Mouse (Mus musculus) brown adipose tissue, adult 24 weeks (tissue): ENCODE results near the gene Thrsp. TPM values are rescaled to one million over a fixed set of nuclear protein-coding genes. Genes with fewer than 3 reads are reported as not detected.

Experiments
- H3K27ac ChIP-seq: fragments of 200-500 bp; replicated peaks from 2 replicates; pipeline ENCODE4 v1.5.1; 2012; ENCODE audit warnings: low read depth, mild to moderate bottlenecking, low read length
- H3K4me1 ChIP-seq: fragments of 200-500 bp; 2 replicates; pipeline ENCODE4 v1.6.1; 2012; ENCODE audit warnings: low read length, mixed read lengths; ENCODE audit not compliant: control insufficient read depth, insufficient read depth, insufficient read length
- H3K4me3 ChIP-seq: fragments of 200-500 bp; 2 replicates; pipeline ENCODE4 v1.5.1; 2012; ENCODE audit warnings: low read depth, mild to moderate bottlenecking, low read length, moderate library complexity; ENCODE audit not compliant: insufficient read depth
- polyA plus RNA-seq: library from polyadenylated mRNA; stranded (reverse); fragments of >200 nt; gene quantifications from 2 replicates; pipeline ENCODE4 v1.2.4, GENCODE M21; 2012; ENCODE audit not compliant: missing spikeins, insufficient read depth, insufficient read length

Thrsp gene
- polyA plus RNA-seq, 1 experiment, result 5,792 TPM

DNA sequence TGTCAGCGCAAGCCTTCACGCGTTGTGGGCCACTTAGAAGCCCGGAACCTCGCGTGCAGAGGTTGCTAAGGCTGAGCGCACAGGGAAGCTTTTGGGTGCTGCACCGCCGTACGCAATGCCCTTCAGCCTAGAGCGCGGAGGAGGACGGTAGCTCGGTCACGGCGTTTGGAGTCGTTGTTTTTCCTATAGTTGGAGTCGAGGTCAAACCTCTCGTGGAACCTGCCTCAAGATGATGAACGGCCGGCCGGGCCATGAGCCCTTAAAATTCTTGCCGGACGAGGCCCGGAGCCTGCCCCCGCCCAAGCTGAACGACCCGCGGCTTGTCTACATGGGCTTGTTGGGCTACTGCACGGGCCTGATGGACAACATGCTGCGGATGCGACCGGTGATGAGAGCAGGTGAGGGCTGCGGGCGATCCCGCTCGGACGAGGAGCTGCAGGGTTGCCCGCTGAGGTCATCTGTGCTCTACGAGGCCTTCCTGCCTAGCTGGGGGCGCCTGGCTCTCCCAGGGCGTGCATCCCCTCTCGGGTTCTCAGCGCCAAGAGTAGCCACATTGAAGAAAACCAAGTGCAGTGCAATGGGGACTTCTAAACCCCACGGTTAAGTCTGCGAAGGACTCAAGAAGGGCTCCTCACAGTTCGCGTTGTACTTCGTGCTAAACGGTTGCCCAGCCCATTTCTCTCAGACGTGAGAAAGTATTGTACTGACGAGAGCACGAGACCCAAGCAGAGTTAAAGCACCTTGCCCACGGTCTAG is 17.4 kb downstream of the Thrsp start, which contains the start of gene Ndufc2:
Gene Ndufc2, plus strand, starts transcription at position 44 of the 756 bp plus-strand sequence.
- Histone ChIP-seq H3K4me3 (peak within 1 kb of the TSS; percentile 91), H3K4me1 (peaks cover 16% of the 10 kb centered on the region), H3K27ac (peak within 1 kb of the TSS; percentile 94)

DNA sequence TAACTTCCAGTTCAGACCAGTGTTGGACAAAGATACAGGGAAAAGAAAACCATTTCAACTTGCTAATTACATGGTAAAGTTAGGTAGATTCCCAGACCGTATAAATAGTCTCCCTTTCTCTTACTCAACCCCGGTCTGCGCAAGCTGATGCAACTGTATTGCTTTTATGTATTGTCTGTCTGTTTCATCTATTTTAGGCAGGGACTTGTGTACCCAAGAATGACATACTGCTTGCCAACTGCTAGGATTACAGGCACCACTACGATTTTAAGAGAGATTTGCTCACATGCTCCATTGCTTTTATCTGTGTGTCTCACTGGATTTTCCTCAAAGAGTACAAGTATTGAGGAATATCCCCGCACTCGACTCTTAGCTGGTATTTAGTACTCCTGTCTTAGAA is 18.6 kb downstream of the Thrsp start:
- Histone ChIP-seq H3K27ac (no peak overlapping the region), H3K4me3 (no peak overlapping the region), H3K4me1 (peaks cover 12% of the 10 kb centered on the region)

GRCm38 (mm10) chr7:97394375-97394774 is 23.2 kb downstream of the Thrsp start:
- H3K4me3 ChIP-seq, result no peak overlapping the region
- H3K27ac ChIP-seq, result no peak overlapping the region
- peaks cover 6% of the 10 kb centered on the region; the same call in 1 of the 2 replicates for H3K4me1 ChIP-seq

GRCm38 (mm10) chr7:97392079-97392445 is 25.5 kb downstream of the Thrsp start:
- Histone ChIP-seq H3K4me3 (no peak overlapping the region), H3K27ac (peak overlapping the region; percentile 91), H3K4me1 (peaks cover 12% of the 10 kb centered on the region; the same call in 1 of the 2 replicates)

DNA sequence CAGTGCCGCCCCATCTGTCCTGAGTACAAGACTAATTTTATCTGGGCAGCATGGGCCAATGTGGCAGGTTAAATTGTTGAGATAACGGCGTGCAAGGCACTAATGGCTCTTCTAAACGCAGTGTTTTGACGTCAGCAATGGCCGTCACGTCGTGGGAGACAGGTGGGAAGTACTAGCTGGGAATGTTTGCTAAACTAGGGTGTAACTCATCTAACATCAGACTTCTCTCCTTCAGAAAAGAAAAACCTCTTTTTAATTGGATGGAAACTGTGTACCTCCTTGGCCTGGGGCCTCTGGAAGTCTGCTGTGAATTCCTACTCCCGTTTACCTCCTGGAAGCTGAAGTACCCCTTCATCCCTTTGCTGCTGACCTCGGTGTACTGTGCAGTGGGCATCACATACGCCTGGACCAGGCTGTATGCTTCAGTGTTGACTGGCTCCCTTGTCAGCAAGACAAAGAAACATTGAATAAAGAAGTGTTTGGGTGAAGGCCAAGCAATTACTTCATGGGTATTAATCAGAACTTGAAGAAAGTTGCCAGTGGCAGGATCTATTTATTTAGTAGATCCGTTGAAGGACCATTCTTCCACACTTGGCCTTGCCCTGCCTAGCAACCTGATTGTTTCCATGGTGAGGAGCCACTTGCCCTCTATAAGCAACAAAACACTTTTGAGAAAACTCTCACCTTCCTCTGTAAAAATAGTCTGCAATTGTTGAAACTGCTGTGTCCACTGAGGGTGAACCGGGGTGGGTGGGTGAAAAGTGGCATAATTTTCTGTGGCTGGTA is 26.0 kb downstream of the Thrsp start:
- Histone ChIP-seq H3K27ac (peak overlapping the region; percentile 88), H3K4me1 (peaks cover 16% of the 10 kb centered on the region; the same call in 1 of the 2 replicates), H3K4me3 (no peak overlapping the region)

DNA sequence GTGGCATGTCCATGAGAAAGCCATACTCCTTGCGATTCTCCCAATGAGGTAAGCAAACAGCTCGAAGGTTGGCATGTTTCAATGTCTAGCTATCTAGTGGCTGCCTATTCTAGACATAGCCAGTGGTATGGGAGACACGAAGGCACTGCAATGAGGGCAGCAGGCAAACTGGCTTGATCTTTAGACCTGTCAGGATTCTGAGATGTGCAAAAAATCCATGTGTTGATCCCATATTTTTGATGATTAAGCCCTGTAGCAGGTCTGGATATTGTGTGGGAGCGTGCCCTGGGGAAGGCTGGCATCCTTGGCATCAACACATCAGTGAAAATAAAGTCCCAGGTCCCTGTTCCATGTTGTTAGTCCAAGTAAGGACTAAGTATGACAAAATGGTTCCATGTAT is 29.0 kb downstream of the Thrsp start:
- H3K4me3 ChIP-seq, result no peak overlapping the region
- peaks cover 17% of the 10 kb centered on the region; the same call in 1 of the 2 replicates for H3K4me1 ChIP-seq
- H3K27ac ChIP-seq, result no peak overlapping the region

GRCm38 (mm10) chr7:97387561-97388147 is 29.9 kb downstream of the Thrsp start:
- Histone ChIP-seq H3K27ac (peak overlapping the region; percentile 53), H3K4me3 (no peak overlapping the region), H3K4me1 (peaks cover 17% of the 10 kb centered on the region; the same call in 1 of the 2 replicates)

DNA sequence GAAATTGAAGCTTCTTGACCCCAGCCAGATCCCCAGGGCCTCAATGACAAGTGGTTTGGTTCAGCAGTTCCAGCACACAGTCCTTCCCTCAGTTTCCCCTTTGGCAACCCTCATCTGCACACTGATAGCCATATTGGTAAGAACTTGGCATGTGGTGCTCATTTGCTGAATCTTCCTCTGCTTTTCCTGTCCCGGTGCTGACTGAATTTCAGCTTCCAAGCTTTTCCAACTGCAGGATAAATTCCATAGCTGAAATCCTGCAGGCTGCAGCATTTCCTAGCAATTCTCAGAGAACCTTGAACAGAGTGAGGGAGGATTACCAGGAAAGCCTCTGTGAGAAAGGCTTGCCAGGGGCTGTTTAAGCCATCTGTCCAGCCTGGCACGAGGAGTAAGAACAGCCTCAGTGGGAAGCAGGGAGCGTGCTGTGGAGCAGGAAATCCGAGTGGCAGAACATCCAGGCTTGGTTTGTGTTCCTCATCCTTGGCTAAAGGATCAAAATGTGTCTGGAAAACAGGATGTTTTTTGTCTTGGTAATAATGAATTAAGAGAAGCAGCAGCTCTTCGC is 30.6 kb downstream of the Thrsp start:
- H3K27ac ChIP-seq, result peak overlapping the region; percentile 53
- no peak overlapping the region for H3K4me3 ChIP-seq
- H3K4me1 ChIP-seq, result peaks cover 17% of the 10 kb centered on the region; the same call in 1 of the 2 replicates

DNA sequence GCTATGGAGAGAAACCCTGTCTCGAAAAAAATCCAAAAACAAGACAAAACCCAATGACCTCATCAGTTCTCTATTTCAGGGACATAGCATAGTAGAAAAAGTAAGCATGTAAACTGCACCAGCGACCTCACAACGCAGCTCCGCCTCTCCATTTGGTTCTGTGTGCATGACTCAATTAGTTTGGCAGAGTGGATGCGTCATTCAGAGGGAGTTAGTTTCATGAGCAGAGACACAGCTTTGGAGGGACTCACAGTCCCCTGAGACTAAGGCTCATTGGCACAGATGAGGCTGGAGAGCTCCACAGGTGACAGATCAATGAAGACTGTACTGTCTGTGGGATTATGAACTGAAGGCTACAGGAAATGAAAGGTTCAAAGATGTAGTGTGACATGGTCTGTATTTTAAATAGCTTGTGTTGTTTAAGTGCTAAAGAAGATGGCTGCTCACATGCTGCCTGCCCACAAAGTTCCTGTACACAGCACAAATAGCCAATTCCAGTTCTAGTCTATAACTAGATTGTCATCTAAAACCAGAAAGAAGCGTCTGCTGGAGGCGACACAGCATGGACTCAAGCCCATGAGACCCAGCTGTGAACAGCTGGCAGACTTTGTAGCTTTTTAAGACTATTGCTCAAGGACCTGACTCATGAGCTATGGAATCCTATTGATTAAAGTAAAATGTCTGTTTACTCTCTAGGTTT is 31.3 kb downstream of the Thrsp start:
- Histone ChIP-seq H3K27ac (peak overlapping the region; percentile 53; the same call in 1 of the 2 replicates), H3K4me3 (no peak overlapping the region)

DNA sequence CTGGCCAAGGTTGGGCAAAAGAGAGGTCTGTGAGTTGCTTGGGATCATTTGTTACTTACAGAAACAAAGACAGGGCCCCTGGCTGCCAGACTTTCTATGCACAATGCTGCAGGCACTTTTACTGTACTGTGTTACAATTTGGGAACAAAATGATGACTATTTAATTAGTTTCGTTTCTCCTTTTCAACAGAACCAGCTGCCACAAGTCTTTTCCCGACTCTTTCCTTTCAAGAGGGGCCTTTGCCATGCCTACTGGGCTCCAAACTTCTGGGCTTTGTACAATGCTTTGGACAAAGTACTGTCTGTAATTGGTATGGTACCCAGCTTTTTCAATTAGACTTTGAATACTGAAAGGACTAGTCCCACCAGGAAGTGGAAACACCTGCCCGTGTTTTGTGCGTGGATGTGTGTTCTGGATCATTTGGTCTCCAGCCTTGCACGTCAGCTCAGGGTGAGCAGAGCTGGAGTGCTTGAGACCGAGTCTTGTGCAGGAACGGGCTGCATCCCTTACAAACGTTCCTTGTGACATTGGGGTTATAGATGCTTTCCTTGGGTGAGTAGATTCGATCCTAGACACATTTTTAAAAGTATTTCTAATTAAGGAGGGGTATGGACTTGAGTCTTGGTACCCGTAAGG is 33.9 kb downstream of the Thrsp start:
- Histone ChIP-seq H3K27ac (no peak overlapping the region), H3K4me3 (no peak overlapping the region), H3K4me1 (peaks cover 11% of the 10 kb centered on the region; the same call in 1 of the 2 replicates)

More for the DNA sequence above, 31.3 kb downstream of the Thrsp start:
- H3K4me1 ChIP-seq, result peaks cover 12% of the 10 kb centered on the region; the same call in 1 of the 2 replicates

GRCm38 (mm10) chr7:97382661-97383060 is 34.9 kb downstream of the Thrsp start:
- peaks cover 11% of the 10 kb centered on the region; the same call in 1 of the 2 replicates for H3K4me1 ChIP-seq
- no peak overlapping the region for H3K27ac ChIP-seq
- no peak overlapping the region for H3K4me3 ChIP-seq

DNA sequence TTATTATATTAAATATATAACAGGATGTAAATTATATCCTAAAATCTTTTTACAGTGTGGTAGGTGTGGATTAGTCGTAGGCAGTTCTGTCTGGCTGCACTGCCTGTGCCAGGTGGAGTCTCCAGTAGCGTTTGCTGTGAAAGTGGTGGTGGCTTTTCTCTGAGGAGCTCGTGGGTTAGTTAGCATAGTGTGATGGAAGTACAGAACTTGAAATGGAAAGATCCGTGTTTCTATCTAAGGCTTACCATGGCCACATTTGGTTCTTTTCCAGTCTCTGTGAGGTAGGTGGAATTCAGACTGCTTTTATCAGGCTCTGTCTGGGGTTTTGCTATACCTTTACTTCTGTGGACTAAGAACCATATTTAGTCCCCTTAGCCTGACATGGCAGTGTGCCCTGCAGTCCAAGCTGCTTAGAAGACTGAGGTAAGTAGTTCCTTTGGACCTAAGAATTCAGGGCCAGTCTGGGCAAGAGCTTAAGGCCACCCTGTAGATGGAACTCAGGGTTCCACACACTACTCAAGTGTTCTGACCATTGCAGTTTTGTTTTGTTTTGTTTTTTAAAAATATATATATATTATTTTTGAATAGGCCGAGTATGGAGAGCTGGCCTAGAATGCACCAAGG is 36.9 kb downstream of the Thrsp start:
- Histone ChIP-seq H3K27ac (no peak overlapping the region), H3K4me1 (no peaks in the 10 kb centered on the region), H3K4me3 (no peak overlapping the region)

- H3K4me3 ChIP-seq, result no peak overlapping the region
- no peak overlapping the region for H3K27ac ChIP-seq
- no peaks in the 10 kb centered on the region for H3K4me1 ChIP-seq
These were observed 38.2 kb downstream of the Thrsp start for GRCm38 (mm10) chr7:97379304-97379703.

- peaks cover 2% of the 10 kb centered on the region for H3K4me1 ChIP-seq
- H3K27ac ChIP-seq, result no peak overlapping the region
- no peak overlapping the region for H3K4me3 ChIP-seq
These were observed 41.6 kb downstream of the Thrsp start for GRCm38 (mm10) chr7:97375906-97376305.
